Mouse (Mus musculus) heart, embryonic 13.5 days (tissue): ENCODE results near the gene Zfp787. TPM values are rescaled to one million over a fixed set of nuclear protein-coding genes. Genes with fewer than 3 reads are reported as not detected.

Source experiments
- ATAC-seq: fragments of 200-750 bp; cut with Nextera tagmentation; 2 replicates; pipeline ENCODE4 v1.8.0; 2017; ENCODE audit warnings: moderate TSS enrichment; ENCODE audit not compliant: insufficient number of reproducible peaks, low FRiP score, low TSS enrichment; ENCODE audit errors: extremely low read depth
- H3K27ac ChIP-seq: fragments of 300-500 bp; sonication (generic); replicated peaks from 2 replicates; pipeline ENCODE4 v1.5.1; 2015; ENCODE audit warnings: moderate library complexity, mild to moderate bottlenecking, inconsistent platforms
- H3K27me3 ChIP-seq: fragments of 300-500 bp; sonication (generic); replicated peaks from 2 replicates; pipeline ENCODE4 v1.6.1; 2015; ENCODE audit warnings: mild to moderate bottlenecking, inconsistent platforms
- H3K36me3 ChIP-seq: fragments of 300-500 bp; sonication (generic); 2 replicates; pipeline ENCODE4 v1.6.1; 2015; ENCODE audit warnings: mild to moderate bottlenecking, inconsistent platforms
- H3K4me1 ChIP-seq: fragments of 300-500 bp; sonication (generic); 2 replicates; pipeline ENCODE4 v1.6.1; 2015; ENCODE audit warnings: inconsistent platforms
- H3K4me2 ChIP-seq: fragments of 300-500 bp; sonication (generic); 2 replicates; pipeline ENCODE4 v1.6.1; 2015; ENCODE audit warnings: inconsistent platforms, mild to moderate bottlenecking, moderate library complexity
- H3K4me3 ChIP-seq: fragments of 300-500 bp; sonication (generic); 2 replicates; pipeline ENCODE4 v1.5.1; 2015; ENCODE audit warnings: moderate library complexity, mild to moderate bottlenecking, inconsistent platforms
- H3K9ac ChIP-seq: fragments of 300-500 bp; sonication (generic); 2 replicates; pipeline ENCODE4 v1.6.1; 2015; ENCODE audit warnings: inconsistent platforms, mild to moderate bottlenecking, moderate library complexity
- H3K9me3 ChIP-seq: fragments of 300-500 bp; sonication (generic); 2 replicates; pipeline ENCODE4 v1.6.1; 2016; ENCODE audit warnings: inconsistent platforms
- WGBS: fragments of 180-500 bp; shearing (Covaris S2); methylation state at CpG from one replicate; pipeline ENCODE4 v1.1.7; 2015; ENCODE audit warnings: mixed read lengths; 5-methylcytosine and 5-hydroxymethylcytosine counted together
- polyA plus RNA-seq: library from polyadenylated mRNA; unstranded; fragments of >200 nt; fragmentation: Nextera tagmentation; extraction: Ambion mirVana; gene quantifications from 2 replicates; pipeline ENCODE4 v1.2.1, GENCODE M21; 2015

The Zfp787 gene
- polyA plus RNA-seq, 1 experiment from 2014 or later, result 19.1 TPM

- 61% methylated on average over 4 of the region's 4 CpGs for WGBS
- no peak overlapping the region for H3K27ac ChIP-seq
- H3K4me1 ChIP-seq, result peaks cover 5% of the 10 kb centered on the region
- 0 out of 2 replicates have a peak, but pooled peaks cover 3% of the 10 kb centered on the region for H3K27me3 ChIP-seq
- no peak for ATAC-seq
- H3K36me3 ChIP-seq, result no peaks in the 10 kb centered on the region
- no peak overlapping the region for H3K4me3 ChIP-seq
- no peak overlapping the region for H3K9ac ChIP-seq
- H3K9me3 ChIP-seq, result no peaks in the 10 kb centered on the region
- no peak overlapping the region for H3K4me2 ChIP-seq
Measured at GRCm38 (mm10) chr7:6162172-6162571, 6.4 kb upstream of the Zfp787 start.

DNA sequence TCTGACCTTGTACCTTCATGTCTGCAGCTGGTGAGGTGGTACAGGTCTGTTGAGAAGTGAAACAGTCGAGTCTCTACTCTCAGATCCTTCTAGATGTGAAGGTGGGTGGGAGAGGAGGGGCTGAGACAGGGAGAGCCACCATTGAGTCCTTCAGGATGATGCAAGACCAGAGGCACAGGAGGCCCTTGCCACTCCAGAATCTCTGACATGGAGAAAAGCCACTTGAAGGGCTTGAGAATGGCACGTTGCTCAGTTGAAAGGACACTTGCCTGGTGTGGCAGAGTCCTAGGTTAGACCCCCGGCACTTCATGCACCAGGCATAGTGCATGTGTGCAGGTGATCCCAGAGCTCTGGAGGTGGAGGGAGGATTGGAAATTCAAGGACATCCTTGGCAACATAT lies 5.7 kb upstream of the Zfp787 start:
- Histone ChIP-seq H3K4me1 (peaks cover 11% of the 10 kb centered on the region), H3K9me3 (no peaks in the 10 kb centered on the region), H3K4me3 (no peak overlapping the region), H3K27ac (no peak overlapping the region), H3K9ac (no peak overlapping the region), H3K4me2 (no peak overlapping the region), H3K27me3 (0 out of 2 replicates have a peak, but pooled peaks cover 3% of the 10 kb centered on the region), H3K36me3 (no peaks in the 10 kb centered on the region)
- no peak for ATAC-seq
- 41% methylated on average over 3 of the region's 3 CpGs for WGBS

GRCm38 (mm10) chr7:6159604-6160003 lies 3.8 kb upstream of the Zfp787 start:
- peaks cover 17% of the 10 kb centered on the region for H3K4me1 ChIP-seq
- ATAC-seq, result no peak
- no peak overlapping the region for H3K4me3 ChIP-seq
- no peak overlapping the region for H3K27ac ChIP-seq
- no peak overlapping the region for H3K4me2 ChIP-seq
- no peaks in the 10 kb centered on the region for H3K9me3 ChIP-seq
- H3K9ac ChIP-seq, result no peak overlapping the region
- 82% methylated on average over 3 of the region's 3 CpGs for WGBS
- 0 out of 2 replicates have a peak, but pooled peaks cover 3% of the 10 kb centered on the region for H3K27me3 ChIP-seq
- H3K36me3 ChIP-seq, result no peaks in the 10 kb centered on the region

- Histone ChIP-seq H3K27me3 (no peaks in the 10 kb centered on the region), H3K9ac (no peak overlapping the region), H3K9me3 (no peaks in the 10 kb centered on the region), H3K4me2 (no peak overlapping the region), H3K36me3 (no peaks in the 10 kb centered on the region), H3K27ac (no peak overlapping the region), H3K4me3 (no peak overlapping the region), H3K4me1 (peaks cover 36% of the 10 kb centered on the region)
- no peak for ATAC-seq
- 30% methylated on average over 1 of the region's 1 CpGs for WGBS
Measured at GRCm38 (mm10) chr7:6157479-6157878, 1.7 kb upstream of the Zfp787 start.

DNA sequence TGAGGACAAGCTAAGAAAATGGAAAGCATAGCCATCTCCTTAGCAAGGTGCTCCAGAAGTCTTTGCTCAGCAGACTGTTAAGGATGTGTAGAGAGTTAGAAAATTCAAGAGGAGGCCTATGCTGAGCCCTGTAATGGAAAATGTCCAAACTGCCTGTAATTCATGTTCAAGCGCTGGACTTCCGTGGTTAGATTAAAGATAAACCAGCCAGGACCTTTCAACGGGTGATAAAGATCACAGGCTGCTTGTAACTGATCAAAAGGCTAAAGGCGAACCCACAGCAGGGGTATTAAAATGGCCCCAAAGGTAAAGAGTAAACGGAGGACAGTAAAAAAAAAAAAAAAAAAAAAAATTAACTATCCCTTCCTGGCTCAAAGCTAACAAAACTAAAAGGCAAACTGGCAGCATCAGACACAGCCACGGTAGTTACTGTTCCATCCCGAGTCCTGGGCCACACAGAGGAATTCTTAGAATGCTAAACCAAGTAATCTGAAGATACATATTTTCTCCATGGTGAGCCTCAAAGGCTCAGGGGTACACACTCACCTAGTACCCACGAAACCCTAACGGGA lies 1.2 kb upstream of the Zfp787 start:
- Histone ChIP-seq H3K27ac (peak overlapping the region; percentile 96; the same call in 1 of the 2 replicates), H3K4me1 (peaks cover 39% of the 10 kb centered on the region), H3K9me3 (no peaks in the 10 kb centered on the region), H3K36me3 (no peaks in the 10 kb centered on the region), H3K27me3 (no peaks in the 10 kb centered on the region), H3K4me3 (peak overlapping the region; percentile 71), H3K9ac (peak overlapping the region; percentile 91), H3K4me2 (peak overlapping the region; percentile 79)
- WGBS, result 47% methylated on average over 9 of the region's 9 CpGs
- ATAC-seq, result no peak

GRCm38 (mm10) chr7:6155031-6155872 lies 545 bp downstream of the Zfp787 start:
- Histone ChIP-seq H3K9ac (peak overlapping the region; percentile 91), H3K27me3 (no peaks in the 10 kb centered on the region), H3K4me2 (peak overlapping the region; percentile 79), H3K9me3 (no peaks in the 10 kb centered on the region), H3K36me3 (no peaks in the 10 kb centered on the region), H3K4me1 (peaks cover 55% of the 10 kb centered on the region), H3K4me3 (peak overlapping the region; percentile 71), H3K27ac (peak overlapping the region; percentile 96)
- under 1% methylated on average over 82 of the region's 85 CpGs for WGBS
- ATAC-seq, result peak; percentile 63

DNA sequence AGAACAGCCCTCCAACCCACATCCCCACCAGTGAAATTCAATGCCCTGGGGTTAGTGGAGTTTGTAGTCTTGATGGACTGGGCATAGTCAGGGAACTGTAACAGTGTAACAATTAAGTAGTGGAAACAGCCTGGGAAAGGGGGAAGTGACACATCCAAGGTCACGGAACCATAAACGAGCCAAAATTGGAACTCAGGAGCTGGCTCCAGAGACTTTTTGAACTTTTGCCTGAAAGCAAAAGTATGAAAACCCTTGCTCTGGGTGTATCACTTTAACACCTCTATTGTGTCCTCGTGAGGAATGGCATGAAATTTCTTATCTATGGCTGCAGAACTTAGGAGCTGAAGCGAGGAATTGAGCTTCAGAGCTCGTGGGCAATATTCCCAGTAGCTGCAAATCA lies 1.6 kb downstream of the Zfp787 start:
- no peaks in the 10 kb centered on the region for H3K36me3 ChIP-seq
- no peak for ATAC-seq
- H3K27ac ChIP-seq, result peak overlapping the region; percentile 96
- H3K4me1 ChIP-seq, result peaks cover 58% of the 10 kb centered on the region
- H3K9me3 ChIP-seq, result no peaks in the 10 kb centered on the region
- H3K4me2 ChIP-seq, result peak overlapping the region; percentile 79
- 39% methylated on average over 5 of the region's 5 CpGs for WGBS
- H3K27me3 ChIP-seq, result no peaks in the 10 kb centered on the region
- peak overlapping the region; percentile 91 for H3K9ac ChIP-seq
- H3K4me3 ChIP-seq, result peak overlapping the region; percentile 71

- H3K4me2 ChIP-seq, result no peak overlapping the region
- no peak overlapping the region for H3K4me3 ChIP-seq
- H3K9ac ChIP-seq, result no peak overlapping the region
- H3K27me3 ChIP-seq, result no peaks in the 10 kb centered on the region
- H3K9me3 ChIP-seq, result no peaks in the 10 kb centered on the region
- 87% methylated on average over 3 of the region's 3 CpGs for WGBS
- H3K4me1 ChIP-seq, result peaks cover 69% of the 10 kb centered on the region
- 0 out of 2 replicates have a peak overlapping the region, but pooled peaks have one; percentile 22 for H3K27ac ChIP-seq
- no peaks in the 10 kb centered on the region for H3K36me3 ChIP-seq
- no peak for ATAC-seq
Measured at GRCm38 (mm10) chr7:6153131-6153530, 2.7 kb downstream of the Zfp787 start.

GRCm38 (mm10) chr7:6152036-6152435 lies 3.8 kb downstream of the Zfp787 start:
- no peak overlapping the region for H3K4me3 ChIP-seq
- 76% methylated on average over 3 of the region's 3 CpGs for WGBS
- no peaks in the 10 kb centered on the region for H3K9me3 ChIP-seq
- peaks cover 73% of the 10 kb centered on the region for H3K4me1 ChIP-seq
- no peak overlapping the region for H3K27ac ChIP-seq
- no peaks in the 10 kb centered on the region for H3K27me3 ChIP-seq
- H3K36me3 ChIP-seq, result no peaks in the 10 kb centered on the region
- H3K9ac ChIP-seq, result no peak overlapping the region
- ATAC-seq, result no peak
- H3K4me2 ChIP-seq, result no peak overlapping the region

GRCm38 (mm10) chr7:6151266-6151665 lies 4.5 kb downstream of the Zfp787 start:
- no peak for ATAC-seq
- Histone ChIP-seq H3K27me3 (no peaks in the 10 kb centered on the region), H3K27ac (no peak overlapping the region), H3K4me1 (peaks cover 74% of the 10 kb centered on the region), H3K4me3 (no peak overlapping the region), H3K36me3 (no peaks in the 10 kb centered on the region), H3K4me2 (no peak overlapping the region), H3K9me3 (no peaks in the 10 kb centered on the region), H3K9ac (no peak overlapping the region)
- WGBS, result 91% methylated on average over 1 of the region's 1 CpGs

- Histone ChIP-seq H3K9ac (peak overlapping the region; percentile 48), H3K9me3 (no peaks in the 10 kb centered on the region), H3K4me3 (no peak overlapping the region), H3K4me2 (peak overlapping the region; percentile 43; the same call in 1 of the 2 replicates), H3K27me3 (no peaks in the 10 kb centered on the region), H3K27ac (peak overlapping the region; percentile 64), H3K4me1 (peaks cover 84% of the 10 kb centered on the region), H3K36me3 (no peaks in the 10 kb centered on the region)
- 74% methylated on average over 5 of the region's 5 CpGs for WGBS
- ATAC-seq, result no peak
Measured at GRCm38 (mm10) chr7:6147688-6148087, 8.1 kb downstream of the Zfp787 start.
